Mouse (Mus musculus): ENCODE measurements around the gene Fgfr2. TPM values are rescaled to one million over a fixed set of nuclear protein-coding genes. Genes with fewer than 3 reads are reported as not detected.

Gene Fgfr2
- polyA plus RNA-seq, 1 experiment from 2014 or later, result 24.9 TPM

DNA sequence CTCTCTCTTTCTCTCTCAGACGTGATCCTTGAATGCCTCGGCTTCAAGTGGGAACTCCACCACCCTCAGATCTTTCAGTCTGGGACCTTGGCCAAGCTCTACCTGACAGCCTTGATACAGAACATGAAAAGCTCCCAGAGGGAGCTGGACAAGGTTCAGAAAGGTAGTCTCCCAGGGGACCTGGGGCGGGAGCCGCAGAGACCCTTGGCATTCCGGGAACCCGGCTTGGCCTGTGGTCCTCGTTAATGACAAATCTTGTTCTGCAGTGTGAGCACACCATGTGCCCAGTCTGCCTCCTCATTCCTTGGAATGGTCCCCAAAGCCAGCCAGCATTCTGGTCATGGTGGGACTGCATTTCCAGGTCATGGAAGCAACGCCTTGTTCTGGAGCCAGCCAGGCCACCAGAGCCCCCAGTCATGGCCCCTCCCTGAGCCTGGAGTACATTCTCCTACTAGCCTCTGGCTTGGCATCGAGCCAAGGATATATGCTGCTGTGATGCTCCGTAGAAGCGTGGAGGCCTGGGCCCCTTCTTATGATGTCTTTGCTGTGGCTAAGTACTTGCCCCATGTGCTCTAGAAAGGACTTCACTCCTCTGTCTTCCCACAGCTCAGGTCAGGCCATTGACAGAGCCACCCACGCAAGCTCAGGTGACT is 2337.1 kb downstream of the Fgfr2 start:
- Histone ChIP-seq H3K4me2 (no peak overlapping the region), H3K4me1 (ENCODE audit: control insufficient read depth, insufficient read depth, low read length) (peaks cover 13% of the 10 kb centered on the region), H3K36me3 (ENCODE audit: control insufficient read depth, insufficient read depth, low read length) (no peaks in the 10 kb centered on the region), H3K9me3 (replicated peaks; ENCODE audit: control insufficient read depth, low read length) (no peaks in the 10 kb centered on the region), H3K9ac (ENCODE audit: low read depth, low read length) (no peak overlapping the region), H3K27ac (ENCODE audit: low read depth, low read length) (no peak overlapping the region), H3K27me3 (ENCODE audit: control insufficient read depth, insufficient read depth, low read length) (no peaks in the 10 kb centered on the region), H3K4me3 (ENCODE audit: low read depth, low read length) (no peak overlapping the region)
- WGBS (ENCODE audit: insufficient replicate concordance), result 71% methylated on average over 12 of the region's 12 CpGs
- no peak for ATAC-seq (replicated peaks; ENCODE audit: insufficient number of reproducible peaks, low FRiP score, low TSS enrichment)

DNA sequence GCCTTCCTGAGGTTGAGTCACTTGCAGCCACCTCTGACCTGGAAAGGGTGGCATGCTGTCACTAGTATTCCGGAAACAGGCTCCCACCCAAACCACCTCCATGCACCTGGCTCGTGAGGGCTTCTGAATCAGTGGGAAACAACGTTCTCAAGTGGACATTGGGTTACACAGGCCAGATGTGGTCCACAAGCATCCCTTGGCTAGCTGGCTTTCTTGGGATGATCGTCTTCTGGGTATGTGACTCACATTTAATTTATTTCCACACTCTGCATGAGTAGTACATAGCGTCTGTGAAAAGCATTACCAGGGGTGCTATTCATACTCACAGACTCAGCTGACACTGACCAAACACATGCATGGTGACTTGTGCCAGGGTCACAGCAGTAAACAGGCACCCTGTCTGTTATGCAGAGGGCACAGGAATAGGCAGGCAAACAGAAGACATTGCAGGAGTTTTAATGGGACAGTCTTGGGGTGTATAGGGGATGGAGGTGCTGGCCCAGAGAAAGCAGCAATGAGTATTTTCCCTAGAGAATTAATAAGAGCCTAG is 2340.6 kb downstream of the Fgfr2 start:
- no peak overlapping the region for H3K27ac ChIP-seq (ENCODE audit: low read depth, low read length)
- ATAC-seq (replicated peaks; ENCODE audit: insufficient number of reproducible peaks, low FRiP score, low TSS enrichment), result no peak
- peaks cover 17% of the 10 kb centered on the region for H3K4me1 ChIP-seq (ENCODE audit: control insufficient read depth, insufficient read depth, low read length)
- no peaks in the 10 kb centered on the region for H3K36me3 ChIP-seq (ENCODE audit: control insufficient read depth, insufficient read depth, low read length)
- H3K27me3 ChIP-seq (ENCODE audit: control insufficient read depth, insufficient read depth, low read length), result no peaks in the 10 kb centered on the region
- no peak overlapping the region for H3K9ac ChIP-seq (ENCODE audit: low read depth, low read length)
- WGBS (ENCODE audit: insufficient replicate concordance), result 77% methylated on average over 5 of the region's 5 CpGs
- H3K4me3 ChIP-seq (ENCODE audit: low read depth, low read length), result no peak overlapping the region
- H3K4me2 ChIP-seq, result no peak overlapping the region
- H3K9me3 ChIP-seq (replicated peaks; ENCODE audit: control insufficient read depth, low read length), result no peaks in the 10 kb centered on the region

DNA sequence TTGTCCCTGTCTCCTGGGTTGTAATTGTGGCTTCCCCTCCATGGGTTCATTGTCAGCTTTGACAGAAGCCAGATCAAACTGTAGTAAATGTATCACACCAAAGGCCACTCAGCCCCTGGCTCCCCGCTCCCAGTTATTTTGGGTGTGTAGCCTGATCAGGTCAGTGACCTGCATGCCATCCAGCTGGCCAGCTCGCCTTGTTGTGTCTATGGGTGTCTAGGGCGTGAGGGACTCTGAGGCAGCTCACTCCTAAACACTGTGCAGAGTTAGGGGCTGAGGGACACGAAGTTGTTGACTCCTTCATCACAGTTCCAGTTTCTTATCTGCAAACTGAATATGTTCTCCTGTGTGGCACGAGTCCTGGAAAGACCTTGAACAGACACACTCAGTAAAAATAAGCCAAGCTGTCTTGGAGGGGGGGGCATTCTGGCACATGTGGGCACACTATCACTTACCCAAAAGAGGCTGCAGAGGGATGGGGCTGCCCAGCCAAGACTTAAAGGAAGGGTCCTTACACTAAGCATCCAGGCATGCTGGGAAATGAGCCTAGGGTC is 2342.2 kb downstream of the Fgfr2 start:
- H3K4me3 ChIP-seq (ENCODE audit: low read depth, low read length), result no peak overlapping the region
- H3K9ac ChIP-seq (ENCODE audit: low read depth, low read length), result no peak overlapping the region
- peaks cover 9% of the 10 kb centered on the region for H3K4me1 ChIP-seq (ENCODE audit: control insufficient read depth, insufficient read depth, low read length)
- H3K27ac ChIP-seq (ENCODE audit: low read depth, low read length), result no peak overlapping the region; the same call in 1 of the 2 replicates
- H3K9me3 ChIP-seq (replicated peaks; ENCODE audit: control insufficient read depth, low read length), result no peaks in the 10 kb centered on the region
- WGBS (ENCODE audit: insufficient replicate concordance), result 28% methylated on average over 5 of the region's 5 CpGs
- no peaks in the 10 kb centered on the region for H3K27me3 ChIP-seq (ENCODE audit: control insufficient read depth, insufficient read depth, low read length)
- H3K4me2 ChIP-seq, result no peak overlapping the region
- no peak for ATAC-seq (replicated peaks; ENCODE audit: insufficient number of reproducible peaks, low FRiP score, low TSS enrichment)
- H3K36me3 ChIP-seq (ENCODE audit: control insufficient read depth, insufficient read depth, low read length), result no peaks in the 10 kb centered on the region

DNA sequence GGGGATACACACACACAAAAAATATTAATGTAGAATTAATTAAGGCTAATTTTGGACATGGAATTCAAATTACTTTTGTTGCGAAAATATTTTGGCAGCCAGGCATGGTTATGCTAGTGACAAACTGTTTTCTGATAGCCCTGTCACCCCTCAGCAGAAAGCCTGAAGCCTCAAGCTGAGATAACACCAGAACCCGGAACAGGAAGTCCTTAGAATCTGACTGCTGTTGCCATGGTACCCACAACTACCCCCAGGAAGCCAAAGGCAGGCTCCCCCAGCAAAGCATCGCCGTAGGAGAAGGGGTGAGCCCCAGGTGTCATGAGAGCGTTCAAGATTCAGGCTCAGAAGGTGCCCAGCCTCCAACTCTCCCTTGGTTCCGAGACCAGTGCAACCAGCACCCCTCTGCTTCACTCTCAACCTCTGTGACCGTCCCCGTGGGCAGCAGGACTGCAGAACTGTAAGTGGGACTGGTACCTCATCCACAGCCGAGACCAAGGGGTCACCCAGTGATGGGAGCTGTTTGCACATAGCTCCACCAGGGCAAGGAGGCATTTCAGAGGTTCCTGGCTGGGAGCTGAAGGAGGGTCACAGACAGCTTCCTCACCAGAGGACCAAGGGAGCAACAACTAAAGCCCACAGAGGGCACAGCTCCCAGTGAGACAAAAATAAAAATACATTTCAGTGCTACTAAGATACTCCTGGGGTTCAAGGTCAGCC is 2349.1 kb downstream of the Fgfr2 start, which contains the start of gene Btbd16:
Gene Btbd16 (plus strand): TSS at position 156 of the 717 bp plus-strand sequence.
- Histone ChIP-seq H3K4me2 (no peak within 1 kb of the TSS), H3K4me3 (ENCODE audit: low read depth, low read length) (no peak within 1 kb of the TSS), H3K36me3 (ENCODE audit: control insufficient read depth, insufficient read depth, low read length) (no peaks in the 10 kb centered on the region), H3K27ac (ENCODE audit: low read depth, low read length) (no peak within 1 kb of the TSS), H3K9me3 (replicated peaks; ENCODE audit: control insufficient read depth, low read length) (no peaks in the 10 kb centered on the region), H3K4me1 (ENCODE audit: control insufficient read depth, insufficient read depth, low read length) (peaks cover 8% of the 10 kb centered on the region), H3K27me3 (ENCODE audit: control insufficient read depth, insufficient read depth, low read length) (no peaks in the 10 kb centered on the region), H3K9ac (ENCODE audit: low read depth, low read length) (no peak within 1 kb of the TSS)
- no peak for ATAC-seq (replicated peaks; ENCODE audit: insufficient number of reproducible peaks, low FRiP score, low TSS enrichment)
- WGBS (ENCODE audit: insufficient replicate concordance), result 45% methylated on average over 9 of the region's 9 CpGs

DNA sequence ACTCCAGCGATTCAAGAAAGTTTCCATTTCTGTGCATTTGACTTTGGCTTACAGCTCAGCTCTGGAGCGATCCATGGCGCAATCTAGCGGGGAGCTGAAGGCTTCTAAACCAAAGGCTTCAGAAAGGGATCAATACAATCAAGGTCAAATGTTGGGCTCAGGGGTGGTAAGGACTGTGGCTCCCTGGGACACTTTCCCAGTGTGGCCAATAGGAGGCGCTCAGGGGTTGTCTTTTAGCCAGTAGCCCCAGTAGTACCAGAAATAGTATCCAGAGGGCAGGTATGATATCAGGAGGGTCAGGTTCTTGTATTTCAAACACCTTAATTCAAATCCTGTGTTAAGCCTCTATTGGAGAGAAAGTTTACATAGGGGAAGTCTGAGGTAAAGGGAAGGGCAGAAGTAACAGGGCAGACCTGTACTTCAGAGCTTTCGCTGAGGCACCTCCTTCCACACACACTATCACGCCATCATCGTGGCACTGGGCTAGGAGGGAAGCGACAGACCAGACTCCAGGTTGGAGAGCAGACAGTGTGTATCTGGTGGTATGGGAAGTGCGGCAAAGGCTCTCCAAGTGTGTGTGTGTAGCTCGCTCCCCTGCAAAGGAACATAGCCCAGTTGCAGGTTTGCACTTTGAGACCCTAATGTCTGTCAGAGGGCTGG is 2349.8 kb downstream of the Fgfr2 start:
- no peaks in the 10 kb centered on the region for H3K36me3 ChIP-seq (ENCODE audit: control insufficient read depth, insufficient read depth, low read length)
- ATAC-seq (replicated peaks; ENCODE audit: insufficient number of reproducible peaks, low FRiP score, low TSS enrichment), result no peak
- no peaks in the 10 kb centered on the region for H3K9me3 ChIP-seq (replicated peaks; ENCODE audit: control insufficient read depth, low read length)
- H3K9ac ChIP-seq (ENCODE audit: low read depth, low read length), result no peak overlapping the region
- 59% methylated on average over 11 of the region's 11 CpGs for WGBS (ENCODE audit: insufficient replicate concordance)
- H3K4me2 ChIP-seq, result no peak overlapping the region
- no peaks in the 10 kb centered on the region for H3K27me3 ChIP-seq (ENCODE audit: control insufficient read depth, insufficient read depth, low read length)
- H3K4me1 ChIP-seq (ENCODE audit: control insufficient read depth, insufficient read depth, low read length), result peaks cover 8% of the 10 kb centered on the region
- no peak overlapping the region for H3K27ac ChIP-seq (ENCODE audit: low read depth, low read length)
- no peak overlapping the region for H3K4me3 ChIP-seq (ENCODE audit: low read depth, low read length)

DNA sequence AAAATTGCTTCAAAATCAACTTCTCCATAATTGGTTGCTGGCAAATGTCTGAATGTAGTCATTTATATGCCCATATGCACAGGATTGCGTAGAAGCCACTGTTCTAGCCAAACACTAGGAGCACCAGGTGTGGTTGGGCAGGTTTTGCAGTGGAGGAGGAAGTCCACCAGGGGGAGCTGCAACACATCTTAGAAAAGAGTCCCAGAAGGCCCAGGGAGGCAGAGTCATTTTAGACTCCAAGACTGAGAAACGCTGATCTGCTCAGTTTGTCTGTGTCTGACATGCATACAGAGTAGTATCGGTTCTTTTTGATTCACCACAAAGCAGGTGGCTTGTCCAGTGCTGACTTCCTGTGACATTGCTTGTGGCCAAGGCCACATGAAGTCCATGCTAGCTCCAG is 2352.4 kb downstream of the Fgfr2 start:
- ATAC-seq (replicated peaks; ENCODE audit: insufficient number of reproducible peaks, low FRiP score, low TSS enrichment), result no peak
- WGBS (ENCODE audit: insufficient replicate concordance), result 31% methylated on average over 3 of the region's 3 CpGs
- Histone ChIP-seq H3K27ac (ENCODE audit: low read depth, low read length) (no peak overlapping the region), H3K36me3 (ENCODE audit: control insufficient read depth, insufficient read depth, low read length) (no peaks in the 10 kb centered on the region), H3K4me1 (ENCODE audit: control insufficient read depth, insufficient read depth, low read length) (peaks cover 8% of the 10 kb centered on the region), H3K4me2 (no peak overlapping the region), H3K27me3 (ENCODE audit: control insufficient read depth, insufficient read depth, low read length) (no peaks in the 10 kb centered on the region), H3K9ac (ENCODE audit: low read depth, low read length) (no peak overlapping the region), H3K4me3 (ENCODE audit: low read depth, low read length) (no peak overlapping the region), H3K9me3 (replicated peaks; ENCODE audit: control insufficient read depth, low read length) (no peaks in the 10 kb centered on the region)

DNA sequence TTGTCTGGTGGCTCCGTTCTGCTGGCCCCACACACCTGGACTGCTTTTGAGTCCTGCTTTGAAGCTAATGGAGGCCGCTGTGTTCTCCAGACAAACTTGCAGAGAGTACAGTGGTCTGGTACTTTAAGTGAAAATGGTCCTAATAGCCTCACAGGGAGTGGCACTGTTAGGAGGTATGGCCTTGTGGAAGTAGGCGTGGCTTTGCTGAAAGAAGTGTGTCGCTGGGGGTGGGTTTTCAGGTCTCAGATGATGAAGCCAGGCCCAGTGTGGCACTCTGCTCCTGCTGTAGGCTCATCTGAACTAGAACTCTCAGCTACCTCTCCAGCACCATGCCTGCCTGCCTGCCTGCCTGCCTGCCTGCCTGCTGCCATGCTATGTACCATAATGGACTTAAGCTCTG is 2355.0 kb downstream of the Fgfr2 start:
- ATAC-seq (replicated peaks; ENCODE audit: insufficient number of reproducible peaks, low FRiP score, low TSS enrichment), result peak; percentile 22; the same call in 1 of the 2 replicates
- no peaks in the 10 kb centered on the region for H3K4me1 ChIP-seq (ENCODE audit: control insufficient read depth, insufficient read depth, low read length)
- WGBS (ENCODE audit: insufficient replicate concordance), result 83% methylated on average over 4 of the region's 4 CpGs
- no peaks in the 10 kb centered on the region for H3K27me3 ChIP-seq (ENCODE audit: control insufficient read depth, insufficient read depth, low read length)
- no peak overlapping the region for H3K27ac ChIP-seq (ENCODE audit: low read depth, low read length)
- H3K4me2 ChIP-seq, result no peak overlapping the region
- no peak overlapping the region for H3K4me3 ChIP-seq (ENCODE audit: low read depth, low read length)
- H3K9me3 ChIP-seq (replicated peaks; ENCODE audit: control insufficient read depth, low read length), result no peaks in the 10 kb centered on the region
- no peaks in the 10 kb centered on the region for H3K36me3 ChIP-seq (ENCODE audit: control insufficient read depth, insufficient read depth, low read length)
- H3K9ac ChIP-seq (ENCODE audit: low read depth, low read length), result no peak overlapping the region

DNA sequence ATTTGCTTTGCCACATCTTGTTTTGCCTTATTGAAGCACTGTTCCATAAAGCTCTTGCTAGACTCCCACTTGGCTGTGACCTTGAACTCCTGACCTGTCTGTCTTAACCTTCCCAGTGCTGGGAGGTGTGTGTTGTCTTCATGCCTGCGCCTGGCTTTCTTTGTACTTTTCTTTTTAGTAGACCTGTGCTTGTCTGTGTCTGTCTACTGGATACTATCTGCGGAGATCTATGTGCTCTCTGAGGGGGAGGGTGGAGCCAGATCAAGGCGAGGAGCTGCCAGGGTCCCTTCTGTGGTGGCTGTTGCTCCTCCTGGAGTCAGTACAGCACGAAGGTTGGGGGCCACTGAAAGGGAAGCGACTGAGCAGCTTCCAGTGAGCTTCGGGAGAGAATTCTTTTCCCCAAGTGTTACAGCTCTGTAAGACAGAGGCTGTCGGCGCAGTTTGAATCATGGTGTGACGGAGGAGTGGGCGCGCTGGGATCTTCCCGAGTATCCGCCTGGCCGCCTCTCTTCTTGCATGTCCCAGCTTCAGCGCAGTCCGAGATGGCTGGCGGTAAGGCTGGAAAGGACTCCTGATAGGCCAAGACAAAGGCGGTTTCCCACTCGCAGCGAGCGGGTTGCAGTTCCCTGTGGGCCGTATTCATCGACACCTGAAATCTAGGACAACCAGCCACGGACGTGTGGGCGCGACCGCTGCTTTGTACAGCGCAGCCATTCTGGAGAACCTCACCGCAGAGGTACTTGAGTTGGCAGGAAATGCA is 2356.6 kb downstream of the Fgfr2 start:
- Histone ChIP-seq H3K27me3 (ENCODE audit: control insufficient read depth, insufficient read depth, low read length) (no peaks in the 10 kb centered on the region), H3K4me3 (ENCODE audit: low read depth, low read length) (no peak overlapping the region), H3K4me1 (ENCODE audit: control insufficient read depth, insufficient read depth, low read length) (no peaks in the 10 kb centered on the region), H3K36me3 (ENCODE audit: control insufficient read depth, insufficient read depth, low read length) (no peaks in the 10 kb centered on the region), H3K4me2 (peak overlapping the region; percentile 39), H3K9me3 (replicated peaks; ENCODE audit: control insufficient read depth, low read length) (no peaks in the 10 kb centered on the region), H3K9ac (ENCODE audit: low read depth, low read length) (0 out of 2 replicates have a peak overlapping the region, but pooled peaks have one; percentile 28), H3K27ac (ENCODE audit: low read depth, low read length) (no peak overlapping the region)
- ATAC-seq (replicated peaks; ENCODE audit: insufficient number of reproducible peaks, low FRiP score, low TSS enrichment), result no peak
- 57% methylated on average over 30 of the region's 30 CpGs for WGBS (ENCODE audit: insufficient replicate concordance)

All from heart, embryonic 11.5 days (tissue).